Mouse (Mus musculus): ENCODE data around the gene Ric8b. TPM values are rescaled to one million over a fixed set of nuclear protein-coding genes. Genes with fewer than 3 reads are reported as not detected.

Ric8b gene
- polyA plus RNA-seq, 1 experiment from 2014 or later, result 22.2 TPM

DNA sequence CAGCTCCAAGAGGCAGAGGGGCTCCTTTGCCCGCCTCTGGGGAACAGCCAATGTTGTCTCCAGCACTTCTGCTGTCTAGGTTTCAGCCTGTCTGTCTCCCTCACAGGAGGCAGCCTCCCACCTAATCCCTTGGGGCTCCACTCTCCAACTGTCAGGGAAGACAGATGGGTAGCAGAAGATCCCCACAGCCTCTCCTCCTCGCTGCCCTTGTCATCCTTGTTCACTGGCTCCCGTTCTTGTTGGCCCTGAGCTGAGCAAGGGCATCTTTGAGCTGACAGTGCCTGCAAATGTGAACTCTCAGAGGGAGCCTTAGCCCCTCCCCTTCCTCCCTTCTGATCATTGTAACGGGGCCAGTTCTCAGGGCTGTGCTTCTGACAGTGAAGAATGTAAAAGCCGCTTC, 13.7 kb upstream of the Ric8b start:
- H3K27me3 ChIP-seq (ENCODE audit: control insufficient read depth, insufficient read depth, low read length), result no peaks in the 10 kb centered on the region
- H3K4me2 ChIP-seq (replicated peaks; ENCODE audit: low read depth, low read length), result peak overlapping the region; percentile 46
- H3K36me3 ChIP-seq (ENCODE audit: control insufficient read depth, insufficient read depth, low read length), result no peaks in the 10 kb centered on the region
- peak; percentile 68; the same call in 1 of the 2 replicates for ATAC-seq (ENCODE audit: insufficient number of reproducible peaks, insufficient read depth, low FRiP score, low read depth)
- no peak overlapping the region for H3K4me3 ChIP-seq (ENCODE audit: low read depth, low read length)
- 5% methylated on average over 5 of the region's 5 CpGs for WGBS
- peaks cover 9% of the 10 kb centered on the region; the same call in 1 of the 2 replicates for H3K4me1 ChIP-seq (ENCODE audit: control insufficient read depth, insufficient read depth, low read length)
- no peak overlapping the region for H3K27ac ChIP-seq (ENCODE audit: low read length)
- no peak overlapping the region for H3K9ac ChIP-seq (replicated peaks; ENCODE audit: low read depth, low read length)
- no peaks in the 10 kb centered on the region for H3K9me3 ChIP-seq (ENCODE audit: control insufficient read depth, low read depth, low read length)

DNA sequence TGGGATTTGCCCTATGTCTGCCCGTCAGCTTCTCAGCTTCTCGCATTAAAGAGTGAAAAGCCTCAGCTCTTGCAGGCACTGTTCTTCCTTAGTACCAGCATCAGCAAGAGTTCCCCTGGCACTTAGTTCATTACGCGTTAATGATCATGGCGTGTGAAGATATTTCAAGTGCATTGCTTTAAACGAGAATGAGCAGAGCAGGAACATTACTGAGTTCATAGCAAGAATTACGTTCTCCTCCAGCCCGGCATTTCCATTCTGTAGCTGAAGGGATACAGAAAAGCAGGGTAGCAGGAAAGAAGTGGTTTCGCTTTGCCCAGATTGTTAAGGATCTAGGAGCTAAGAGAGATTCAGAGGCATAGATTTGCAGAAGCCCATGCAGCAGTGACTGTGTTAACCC, 10.5 kb upstream of the Ric8b start:
- no peak overlapping the region for H3K4me3 ChIP-seq (ENCODE audit: low read depth, low read length)
- H3K4me1 ChIP-seq (ENCODE audit: control insufficient read depth, insufficient read depth, low read length), result peaks cover 9% of the 10 kb centered on the region; the same call in 1 of the 2 replicates
- no peaks in the 10 kb centered on the region for H3K27me3 ChIP-seq (ENCODE audit: control insufficient read depth, insufficient read depth, low read length)
- 83% methylated on average over 9 of the region's 9 CpGs for WGBS
- no peak overlapping the region for H3K27ac ChIP-seq (ENCODE audit: low read length)
- no peaks in the 10 kb centered on the region for H3K36me3 ChIP-seq (ENCODE audit: control insufficient read depth, insufficient read depth, low read length)
- H3K4me2 ChIP-seq (replicated peaks; ENCODE audit: low read depth, low read length), result no peak overlapping the region
- no peak for ATAC-seq (ENCODE audit: insufficient number of reproducible peaks, insufficient read depth, low FRiP score, low read depth)
- no peak overlapping the region for H3K9ac ChIP-seq (replicated peaks; ENCODE audit: low read depth, low read length)
- H3K9me3 ChIP-seq (ENCODE audit: control insufficient read depth, low read depth, low read length), result no peaks in the 10 kb centered on the region

DNA sequence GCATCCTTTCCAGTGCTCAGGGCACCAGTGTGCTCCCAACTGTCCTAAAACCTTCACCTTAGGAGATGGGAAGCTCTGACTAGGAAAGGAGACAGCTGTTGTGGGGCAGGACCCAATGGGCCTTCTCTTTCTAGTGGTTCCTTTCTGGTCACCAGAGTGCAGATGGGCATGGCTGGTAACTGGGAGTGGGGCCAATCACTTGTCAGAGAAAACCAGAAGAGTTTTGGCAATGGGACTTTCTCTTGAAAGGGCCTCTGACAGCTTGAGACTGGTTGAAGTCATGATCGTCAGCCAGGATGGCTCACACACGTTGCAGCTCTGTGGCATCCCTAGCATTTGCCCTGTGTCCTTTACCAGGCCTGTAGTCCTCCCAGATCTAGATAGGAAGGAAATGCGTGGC, 9.4 kb upstream of the Ric8b start:
- Histone ChIP-seq H3K27ac (ENCODE audit: low read length) (no peak overlapping the region), H3K27me3 (ENCODE audit: control insufficient read depth, insufficient read depth, low read length) (no peaks in the 10 kb centered on the region), H3K4me2 (replicated peaks; ENCODE audit: low read depth, low read length) (no peak overlapping the region), H3K4me3 (ENCODE audit: low read depth, low read length) (no peak overlapping the region), H3K36me3 (ENCODE audit: control insufficient read depth, insufficient read depth, low read length) (no peaks in the 10 kb centered on the region), H3K9me3 (ENCODE audit: control insufficient read depth, low read depth, low read length) (no peaks in the 10 kb centered on the region), H3K4me1 (ENCODE audit: control insufficient read depth, insufficient read depth, low read length) (peaks cover 7% of the 10 kb centered on the region; the same call in 1 of the 2 replicates), H3K9ac (replicated peaks; ENCODE audit: low read depth, low read length) (no peak overlapping the region)
- 84% methylated on average over 3 of the region's 3 CpGs for WGBS
- no peak for ATAC-seq (ENCODE audit: insufficient number of reproducible peaks, insufficient read depth, low FRiP score, low read depth)

DNA sequence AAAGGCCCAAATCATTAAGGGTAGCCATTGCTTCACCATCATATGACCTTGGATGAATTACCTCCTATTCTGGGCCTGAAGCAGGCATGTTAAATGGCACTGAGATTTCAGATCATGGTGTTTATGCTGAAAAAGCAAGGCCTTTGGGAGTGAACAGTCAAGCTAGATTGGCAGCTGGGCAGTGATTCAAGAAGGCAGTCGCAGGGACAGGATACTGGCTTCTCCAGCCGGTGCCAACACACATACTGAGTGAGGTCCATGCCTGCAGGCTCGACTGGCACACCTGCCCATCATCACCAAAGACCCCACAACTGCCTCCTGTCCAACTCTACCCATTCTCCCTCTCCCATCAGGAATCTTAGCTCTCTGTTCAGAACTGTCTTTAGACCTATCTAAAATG, 8.9 kb upstream of the Ric8b start:
- no peak for ATAC-seq (ENCODE audit: insufficient number of reproducible peaks, insufficient read depth, low FRiP score, low read depth)

DNA sequence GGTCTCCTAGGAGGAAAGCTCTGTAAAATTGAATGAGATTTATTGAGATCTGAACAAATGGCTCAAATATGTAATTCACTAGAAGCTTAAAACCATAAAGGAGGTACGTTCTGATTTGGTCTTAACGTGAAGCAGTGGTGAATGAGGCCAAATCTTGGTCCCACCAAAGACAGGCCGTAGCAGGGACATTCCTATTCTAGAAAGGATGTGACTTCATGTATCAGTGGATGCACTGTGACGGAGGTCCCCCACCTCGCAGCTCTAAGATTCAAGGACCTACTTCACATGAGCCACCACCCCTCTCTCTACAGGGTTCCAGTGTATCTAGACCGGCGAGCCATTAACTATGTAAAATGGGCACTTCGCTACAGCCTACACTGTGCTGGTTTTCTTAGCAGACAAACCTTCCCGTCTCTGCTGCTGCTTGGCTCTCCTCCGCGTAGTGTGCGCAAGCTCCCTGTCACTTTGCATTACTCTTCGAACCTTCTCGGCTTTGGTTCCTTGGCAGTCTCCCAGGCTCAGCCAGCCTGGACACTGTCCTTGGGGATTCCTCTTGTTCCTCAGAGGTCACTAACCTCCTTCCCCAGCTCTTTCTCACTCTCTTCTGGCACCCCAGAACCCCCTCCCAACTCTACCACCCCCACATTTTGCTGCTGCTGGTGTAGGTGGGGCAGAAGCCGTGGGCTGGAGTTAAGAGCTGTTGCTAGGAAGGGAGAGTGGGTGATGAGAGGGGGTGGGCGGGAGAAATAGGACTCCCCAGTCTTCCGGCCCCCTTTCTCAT, 8.2 kb upstream of the Ric8b start:
- 0 out of 2 replicates have a peak, but pooled peaks have one; percentile 33 for ATAC-seq (ENCODE audit: insufficient number of reproducible peaks, insufficient read depth, low FRiP score, low read depth)

More for the DNA sequence above, 8.9 kb upstream of the Ric8b start:
- Histone ChIP-seq H3K36me3 (ENCODE audit: control insufficient read depth, insufficient read depth, low read length) (no peaks in the 10 kb centered on the region), H3K9me3 (ENCODE audit: control insufficient read depth, low read depth, low read length) (no peaks in the 10 kb centered on the region), H3K27ac (ENCODE audit: low read length) (no peak overlapping the region), H3K9ac (replicated peaks; ENCODE audit: low read depth, low read length) (no peak overlapping the region), H3K4me1 (ENCODE audit: control insufficient read depth, insufficient read depth, low read length) (peaks cover 3% of the 10 kb centered on the region; the same call in 1 of the 2 replicates), H3K27me3 (ENCODE audit: control insufficient read depth, insufficient read depth, low read length) (no peaks in the 10 kb centered on the region), H3K4me2 (replicated peaks; ENCODE audit: low read depth, low read length) (no peak overlapping the region), H3K4me3 (ENCODE audit: low read depth, low read length) (no peak overlapping the region)
- 88% methylated on average over 3 of the region's 3 CpGs for whole genome bisulfite sequencing

DNA sequence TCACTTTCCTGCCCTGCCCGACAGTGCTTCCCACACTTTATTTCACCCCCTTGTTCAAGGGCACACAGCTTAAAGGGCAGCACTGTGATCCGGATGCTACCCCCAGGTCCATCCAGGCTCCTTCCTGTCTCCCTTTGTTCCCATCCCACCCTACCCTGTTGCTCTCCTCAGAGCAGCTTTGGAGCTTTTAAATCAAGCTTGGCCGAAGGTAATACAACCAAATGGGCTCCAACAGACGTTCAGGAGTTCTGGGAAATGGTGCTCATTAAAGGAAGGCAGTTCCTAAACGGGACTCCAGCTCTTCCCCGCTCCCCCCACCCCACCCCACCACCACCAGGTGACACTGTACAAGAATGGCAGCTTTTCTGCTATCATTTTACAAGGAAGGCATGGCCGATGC, 7.2 kb upstream of the Ric8b start:
- no peak for ATAC-seq (ENCODE audit: insufficient number of reproducible peaks, insufficient read depth, low FRiP score, low read depth)
- H3K4me1 ChIP-seq (ENCODE audit: control insufficient read depth, insufficient read depth, low read length), result no peaks in the 10 kb centered on the region
- H3K4me2 ChIP-seq (replicated peaks; ENCODE audit: low read depth, low read length), result no peak overlapping the region
- H3K36me3 ChIP-seq (ENCODE audit: control insufficient read depth, insufficient read depth, low read length), result no peaks in the 10 kb centered on the region
- no peaks in the 10 kb centered on the region for H3K27me3 ChIP-seq (ENCODE audit: control insufficient read depth, insufficient read depth, low read length)
- H3K4me3 ChIP-seq (ENCODE audit: low read depth, low read length), result no peak overlapping the region
- no peak overlapping the region for H3K27ac ChIP-seq (ENCODE audit: low read length)
- no peak overlapping the region for H3K9ac ChIP-seq (replicated peaks; ENCODE audit: low read depth, low read length)
- 46% methylated on average over 7 of the region's 7 CpGs for WGBS
- H3K9me3 ChIP-seq (ENCODE audit: control insufficient read depth, low read depth, low read length), result no peaks in the 10 kb centered on the region

More for the DNA sequence above, 8.2 kb upstream of the Ric8b start:
- no peaks in the 10 kb centered on the region for H3K27me3 ChIP-seq (ENCODE audit: control insufficient read depth, insufficient read depth, low read length)
- H3K9ac ChIP-seq (replicated peaks; ENCODE audit: low read depth, low read length), result no peak overlapping the region
- no peak overlapping the region for H3K4me3 ChIP-seq (ENCODE audit: low read depth, low read length)
- H3K36me3 ChIP-seq (ENCODE audit: control insufficient read depth, insufficient read depth, low read length), result no peaks in the 10 kb centered on the region
- 75% methylated on average over 17 of the region's 17 CpGs for WGBS
- no peaks in the 10 kb centered on the region for H3K9me3 ChIP-seq (ENCODE audit: control insufficient read depth, low read depth, low read length)
- H3K4me2 ChIP-seq (replicated peaks; ENCODE audit: low read depth, low read length), result no peak overlapping the region
- H3K4me1 ChIP-seq (ENCODE audit: control insufficient read depth, insufficient read depth, low read length), result no peaks in the 10 kb centered on the region
- no peak overlapping the region for H3K27ac ChIP-seq (ENCODE audit: low read length)

DNA sequence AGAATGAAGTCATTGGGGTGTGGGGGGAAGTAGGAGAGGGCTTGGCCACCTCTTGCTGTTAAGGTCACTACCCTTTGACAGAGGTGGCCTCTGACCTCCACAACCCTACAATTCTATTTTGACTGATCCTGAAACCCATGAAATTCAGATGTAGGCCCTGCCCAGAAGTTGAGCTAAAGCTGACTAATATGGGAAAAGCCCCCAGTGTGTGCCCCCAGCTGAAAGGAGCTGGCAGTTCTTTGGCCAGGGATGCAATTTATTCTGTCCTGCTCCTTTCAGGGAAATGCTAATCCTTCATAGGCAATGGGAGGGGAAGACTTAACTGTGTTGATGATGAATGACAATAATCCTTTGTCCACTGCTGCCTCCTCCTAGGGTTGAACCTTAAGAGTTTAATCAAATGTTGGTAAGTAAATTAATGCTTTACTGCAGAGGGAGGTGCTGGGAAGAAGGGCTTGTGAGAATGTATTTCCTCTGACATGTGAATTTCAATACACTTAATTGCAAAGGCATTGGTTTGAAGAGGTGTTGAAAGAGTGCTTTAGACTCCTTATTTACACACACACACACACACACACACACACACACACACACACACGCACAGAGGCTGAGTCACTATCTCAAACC, 6.5 kb upstream of the Ric8b start:
- ATAC-seq (ENCODE audit: insufficient number of reproducible peaks, insufficient read depth, low FRiP score, low read depth), result no peak
- H3K4me1 ChIP-seq (ENCODE audit: control insufficient read depth, insufficient read depth, low read length), result no peaks in the 10 kb centered on the region
- H3K27ac ChIP-seq (ENCODE audit: low read length), result no peak overlapping the region
- H3K9ac ChIP-seq (replicated peaks; ENCODE audit: low read depth, low read length), result no peak overlapping the region
- no peaks in the 10 kb centered on the region for H3K9me3 ChIP-seq (ENCODE audit: control insufficient read depth, low read depth, low read length)
- no peak overlapping the region for H3K4me3 ChIP-seq (ENCODE audit: low read depth, low read length)
- no peaks in the 10 kb centered on the region for H3K36me3 ChIP-seq (ENCODE audit: control insufficient read depth, insufficient read depth, low read length)
- no peaks in the 10 kb centered on the region for H3K27me3 ChIP-seq (ENCODE audit: control insufficient read depth, insufficient read depth, low read length)
- WGBS, result 60% methylated on average over 1 of the region's 1 CpGs
- H3K4me2 ChIP-seq (replicated peaks; ENCODE audit: low read depth, low read length), result no peak overlapping the region

DNA sequence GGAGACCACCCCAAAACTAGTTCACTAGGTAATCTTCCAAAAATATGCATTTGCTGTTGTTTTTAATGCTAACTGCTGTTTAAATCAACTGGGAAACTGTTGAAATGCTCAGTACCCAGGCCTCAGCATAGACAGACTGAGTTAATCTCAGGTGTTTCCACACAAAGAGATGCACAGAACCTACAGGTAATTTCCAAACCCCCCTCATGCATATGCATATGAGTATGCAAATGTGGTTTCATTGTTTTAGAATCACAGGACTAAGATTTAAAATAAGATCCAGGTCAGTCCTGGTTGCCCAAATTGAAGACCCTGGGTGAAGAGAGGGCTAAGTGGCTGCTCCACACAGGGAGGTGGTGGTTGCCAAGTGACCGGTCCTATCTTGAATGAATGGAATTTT, 4.3 kb upstream of the Ric8b start:
- Histone ChIP-seq H3K4me1 (ENCODE audit: control insufficient read depth, insufficient read depth, low read length) (no peaks in the 10 kb centered on the region; the same call in 1 of the 2 replicates), H3K27ac (ENCODE audit: low read length) (no peak overlapping the region), H3K4me2 (replicated peaks; ENCODE audit: low read depth, low read length) (no peak overlapping the region), H3K9me3 (ENCODE audit: control insufficient read depth, low read depth, low read length) (no peaks in the 10 kb centered on the region), H3K27me3 (ENCODE audit: control insufficient read depth, insufficient read depth, low read length) (no peaks in the 10 kb centered on the region), H3K36me3 (ENCODE audit: control insufficient read depth, insufficient read depth, low read length) (no peaks in the 10 kb centered on the region), H3K4me3 (ENCODE audit: low read depth, low read length) (no peak overlapping the region), H3K9ac (replicated peaks; ENCODE audit: low read depth, low read length) (no peak overlapping the region)
- no peak for ATAC-seq (ENCODE audit: insufficient number of reproducible peaks, insufficient read depth, low FRiP score, low read depth)
- 75% methylated on average over 1 of the region's 1 CpGs for WGBS

All from stomach, embryonic 14.5 days (tissue).